Mouse (Mus musculus): ENCODE measurements around the gene Map10. TPM values are rescaled to one million over a fixed set of nuclear protein-coding genes. Genes with fewer than 3 reads are reported as not detected.

Map10 gene
- polyA plus RNA-seq, 1 experiment = not detected

DNA sequence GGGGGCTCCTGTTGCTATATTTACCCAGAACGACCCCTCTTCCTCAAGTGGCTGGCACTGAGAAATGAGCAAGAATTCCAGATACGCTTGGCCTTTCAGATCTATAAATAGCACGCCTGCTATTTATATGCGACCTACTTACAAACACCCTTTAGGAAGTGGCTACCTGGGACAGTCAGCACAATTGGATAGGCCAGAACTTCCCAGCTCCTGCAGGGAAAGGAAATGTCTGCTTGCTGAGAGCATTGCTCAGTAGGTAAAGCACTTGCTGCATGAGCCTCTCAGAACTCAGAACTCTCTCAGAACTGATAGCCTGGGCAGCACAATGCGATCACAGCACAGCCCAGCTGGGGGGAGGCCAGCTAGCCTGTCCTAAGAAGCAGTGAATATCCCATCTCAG is 3.4 kb upstream of the Map10 start:
- Histone ChIP-seq H3K79me2 (ENCODE audit: control insufficient read depth, insufficient read depth) (no peaks in the 10 kb centered on the region), H3K4me2 (ENCODE audit: low read depth) (no peak overlapping the region), H3K36me3 (ENCODE audit: control insufficient read depth, insufficient read depth) (no peaks in the 10 kb centered on the region), H3K4me3 (no peak overlapping the region), H3K27me3 (ENCODE audit: control insufficient read depth, insufficient read depth, insufficient read length) (no peaks in the 10 kb centered on the region), H3ac (ENCODE audit: control insufficient read depth, insufficient read length) (no peak overlapping the region)
- TF ChIP-seq POLR2AphosphoS2 (IDR thresholded peaks at IDR 0.05; ENCODE audit: insufficient read length, low read depth) (no peak), MAX (IDR thresholded peaks at IDR 0.05; ENCODE audit: low read depth) (no peak), TCF3 (IDR thresholded peaks at IDR 0.05; ENCODE audit: insufficient read length, low read depth) (no peak), REST (IDR thresholded peaks at IDR 0.05; ENCODE audit: insufficient read depth, insufficient read length) (no peak), MYOG (IDR thresholded peaks at IDR 0.05; ENCODE audit: control insufficient read depth in 1 of 3, insufficient read depth in 1 of 3, insufficient read length in 2 of 3, low read depth in 2 of 3) (no peak), POLR2A (IDR thresholded peaks at IDR 0.05; ENCODE audit: insufficient read length, low read depth) (no peak), CEBPB (IDR thresholded peaks at IDR 0.05; ENCODE audit: insufficient read depth, poor library complexity, severe bottlenecking) (no peak), MYOD1 (IDR thresholded peaks at IDR 0.05; ENCODE audit: control insufficient read depth in 1 of 3, insufficient read length in 2 of 3, low read depth in 2 of 3) (no peak), USF1 (IDR thresholded peaks at IDR 0.05; ENCODE audit: low read depth) (no peak), SRF (IDR thresholded peaks at IDR 0.05; ENCODE audit: control insufficient read depth, insufficient read length, low read depth) (no peak), TCF12 (IDR thresholded peaks at IDR 0.05; ENCODE audit: insufficient read depth, poor library complexity, severe bottlenecking) (no peak), E2F4 (IDR thresholded peaks at IDR 0.05; ENCODE audit: insufficient read depth) (no peak)

DNA sequence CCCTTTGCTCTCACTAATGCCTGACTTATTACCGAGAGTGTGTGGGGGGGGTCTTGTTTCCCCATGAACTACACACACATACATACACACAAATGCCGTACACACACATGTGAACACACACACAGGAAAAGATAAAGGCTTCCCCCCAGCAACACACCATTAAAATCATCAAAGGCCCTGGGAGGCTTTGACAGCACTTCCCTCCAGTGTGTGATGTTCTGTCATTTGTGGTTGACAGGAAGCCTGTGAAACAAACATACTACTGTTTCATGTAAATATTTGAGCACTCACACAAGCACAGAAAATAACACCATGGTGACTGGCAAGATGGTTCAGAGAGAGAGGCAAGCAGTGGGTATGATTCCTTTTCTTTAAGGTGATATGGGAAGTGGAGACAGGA is 2.4 kb upstream of the Map10 start:
- no peaks in the 10 kb centered on the region for H3K27me3 ChIP-seq (ENCODE audit: control insufficient read depth, insufficient read depth, insufficient read length)
- H3ac ChIP-seq (ENCODE audit: control insufficient read depth, insufficient read length) = no peak overlapping the region
- no peak overlapping the region for H3K4me2 ChIP-seq (ENCODE audit: low read depth)
- no peaks in the 10 kb centered on the region for H3K79me2 ChIP-seq (ENCODE audit: control insufficient read depth, insufficient read depth)
- TF ChIP-seq MAX (IDR thresholded peaks at IDR 0.05; ENCODE audit: low read depth) (no peak), POLR2A (IDR thresholded peaks at IDR 0.05; ENCODE audit: insufficient read length, low read depth) (no peak), CEBPB (IDR thresholded peaks at IDR 0.05; ENCODE audit: insufficient read depth, poor library complexity, severe bottlenecking) (no peak), MYOD1 (IDR thresholded peaks at IDR 0.05; ENCODE audit: control insufficient read depth in 1 of 3, insufficient read length in 2 of 3, low read depth in 2 of 3) (no peak), REST (IDR thresholded peaks at IDR 0.05; ENCODE audit: insufficient read depth, insufficient read length) (no peak), SRF (IDR thresholded peaks at IDR 0.05; ENCODE audit: control insufficient read depth, insufficient read length, low read depth) (no peak), E2F4 (IDR thresholded peaks at IDR 0.05; ENCODE audit: insufficient read depth) (no peak), USF1 (IDR thresholded peaks at IDR 0.05; ENCODE audit: low read depth) (no peak), TCF12 (IDR thresholded peaks at IDR 0.05; ENCODE audit: insufficient read depth, poor library complexity, severe bottlenecking) (no peak), TCF3 (IDR thresholded peaks at IDR 0.05; ENCODE audit: insufficient read length, low read depth) (no peak), POLR2AphosphoS2 (IDR thresholded peaks at IDR 0.05; ENCODE audit: insufficient read length, low read depth) (no peak), MYOG (IDR thresholded peaks at IDR 0.05; ENCODE audit: control insufficient read depth in 1 of 3, insufficient read depth in 1 of 3, insufficient read length in 2 of 3, low read depth in 2 of 3) (no peak)
- no peaks in the 10 kb centered on the region for H3K36me3 ChIP-seq (ENCODE audit: control insufficient read depth, insufficient read depth)
- H3K4me3 ChIP-seq = no peak overlapping the region

DNA sequence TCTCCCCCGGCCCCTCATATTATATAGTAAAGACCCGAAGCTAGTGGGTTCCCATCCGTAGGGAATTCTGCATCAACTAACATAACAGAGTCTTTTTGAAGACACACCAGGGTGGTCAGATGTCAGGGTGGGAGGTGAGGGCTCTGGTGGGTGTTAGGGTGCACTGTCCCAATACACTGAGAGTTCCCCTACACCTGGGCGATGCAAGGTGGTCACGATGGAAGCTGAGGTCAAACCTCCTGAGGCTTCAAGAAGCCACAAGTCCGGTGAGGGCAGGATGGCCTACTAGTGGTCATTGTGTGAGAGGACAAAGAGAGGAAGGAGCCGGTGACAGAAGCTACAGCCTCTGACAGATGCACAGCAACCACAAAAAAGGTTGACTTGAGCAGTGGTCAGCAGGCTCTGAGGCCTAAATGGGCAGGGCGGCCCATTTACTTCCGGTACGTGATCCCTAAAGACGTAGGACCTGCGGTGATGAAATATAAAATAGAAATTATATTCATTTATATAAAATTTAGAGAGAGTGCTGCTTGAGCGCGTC is 389 bp upstream of the Map10 start:
- H3K4me3 ChIP-seq = no peak overlapping the region
- no peaks in the 10 kb centered on the region for H3K79me2 ChIP-seq (ENCODE audit: control insufficient read depth, insufficient read depth)
- H3K36me3 ChIP-seq (ENCODE audit: control insufficient read depth, insufficient read depth) = no peaks in the 10 kb centered on the region
- H3K4me2 ChIP-seq (ENCODE audit: low read depth) = no peak overlapping the region
- no peaks in the 10 kb centered on the region for H3K27me3 ChIP-seq (ENCODE audit: control insufficient read depth, insufficient read depth, insufficient read length)
- H3ac ChIP-seq (ENCODE audit: control insufficient read depth, insufficient read length) = no peak overlapping the region
- TF ChIP-seq POLR2AphosphoS2 (IDR thresholded peaks at IDR 0.05; ENCODE audit: insufficient read length, low read depth) (no peak), SRF (IDR thresholded peaks at IDR 0.05; ENCODE audit: control insufficient read depth, insufficient read length, low read depth) (no peak)

DNA sequence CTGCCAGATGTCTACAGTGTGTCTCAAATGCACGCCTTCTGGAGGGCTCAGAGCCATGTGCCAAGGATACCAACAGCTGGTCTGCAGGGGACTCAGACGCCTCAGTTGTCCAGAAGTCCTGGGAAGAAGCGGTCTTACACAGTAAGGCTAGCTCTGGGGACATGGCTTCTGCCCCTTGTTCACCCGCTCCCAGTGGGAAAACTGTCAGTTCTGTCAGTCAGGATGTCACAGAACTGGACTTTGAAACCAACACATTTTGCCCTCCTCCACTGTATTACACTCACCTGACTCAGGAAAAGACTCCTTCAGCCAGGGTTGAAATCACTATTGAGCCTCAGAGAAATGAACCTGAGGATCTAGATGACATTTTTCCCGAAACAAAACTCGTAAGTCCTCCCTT is 802 bp downstream of the Map10 start:
- Histone ChIP-seq H3K27me3 (ENCODE audit: control insufficient read depth, insufficient read depth, insufficient read length) (no peaks in the 10 kb centered on the region), H3ac (ENCODE audit: control insufficient read depth, insufficient read length) (no peak overlapping the region), H3K4me3 (no peak overlapping the region)

DNA sequence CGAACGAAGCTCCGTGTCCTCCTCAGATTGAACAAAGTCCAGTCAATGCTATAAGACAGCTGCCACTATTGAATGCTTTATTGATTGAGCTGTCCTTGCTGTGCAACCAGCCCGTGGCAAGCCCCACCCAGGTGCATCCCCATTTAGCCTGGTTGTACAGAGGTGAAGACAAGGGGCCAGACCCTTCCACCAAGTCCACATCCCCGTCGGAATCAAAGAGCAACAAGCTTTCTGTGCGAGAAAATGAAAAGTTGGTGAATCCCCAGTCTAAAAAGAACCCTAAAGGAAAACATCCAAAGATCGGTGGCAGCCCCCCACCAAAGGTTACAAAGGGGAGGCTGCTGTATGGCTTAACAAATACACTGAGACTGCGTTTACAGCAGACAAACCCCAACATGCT is 1.3 kb downstream of the Map10 start:
- no peaks in the 10 kb centered on the region for H3K36me3 ChIP-seq (ENCODE audit: control insufficient read depth, insufficient read depth)
- no peaks in the 10 kb centered on the region for H3K79me2 ChIP-seq (ENCODE audit: control insufficient read depth, insufficient read depth)
- no peak overlapping the region for H3K4me3 ChIP-seq
- H3K4me2 ChIP-seq (ENCODE audit: low read depth) = no peak overlapping the region
- TF ChIP-seq MAX (IDR thresholded peaks at IDR 0.05; ENCODE audit: low read depth) = no peak
- H3K27me3 ChIP-seq (ENCODE audit: control insufficient read depth, insufficient read depth, insufficient read length) = no peaks in the 10 kb centered on the region
- H3ac ChIP-seq (ENCODE audit: control insufficient read depth, insufficient read length) = no peak overlapping the region

More for the DNA sequence above, 802 bp downstream of the Map10 start:
- H3K4me2 ChIP-seq (ENCODE audit: low read depth) = no peak overlapping the region
- H3K79me2 ChIP-seq (ENCODE audit: control insufficient read depth, insufficient read depth) = no peaks in the 10 kb centered on the region
- H3K36me3 ChIP-seq (ENCODE audit: control insufficient read depth, insufficient read depth) = no peaks in the 10 kb centered on the region
- no peak for TF ChIP-seq USF1 (IDR thresholded peaks at IDR 0.05; ENCODE audit: low read depth)
- TF ChIP-seq POLR2A (IDR thresholded peaks at IDR 0.05; ENCODE audit: insufficient read length, low read depth) = no peak
- TF ChIP-seq SRF (IDR thresholded peaks at IDR 0.05; ENCODE audit: control insufficient read depth, insufficient read length, low read depth) = no peak
- no peak for TF ChIP-seq E2F4 (IDR thresholded peaks at IDR 0.05; ENCODE audit: insufficient read depth)
- no peak for TF ChIP-seq CEBPB (IDR thresholded peaks at IDR 0.05; ENCODE audit: insufficient read depth, poor library complexity, severe bottlenecking)
- no peak for TF ChIP-seq MYOG (IDR thresholded peaks at IDR 0.05; ENCODE audit: control insufficient read depth in 1 of 3, insufficient read depth in 1 of 3, insufficient read length in 2 of 3, low read depth in 2 of 3)
- no peak for TF ChIP-seq POLR2AphosphoS2 (IDR thresholded peaks at IDR 0.05; ENCODE audit: insufficient read length, low read depth)
- no peak for TF ChIP-seq MAX (IDR thresholded peaks at IDR 0.05; ENCODE audit: low read depth)
- no peak for TF ChIP-seq TCF3 (IDR thresholded peaks at IDR 0.05; ENCODE audit: insufficient read length, low read depth)
- TF ChIP-seq TCF12 (IDR thresholded peaks at IDR 0.05; ENCODE audit: insufficient read depth, poor library complexity, severe bottlenecking) = no peak
- TF ChIP-seq REST (IDR thresholded peaks at IDR 0.05; ENCODE audit: insufficient read depth, insufficient read length) = no peak
- TF ChIP-seq MYOD1 (IDR thresholded peaks at IDR 0.05; ENCODE audit: control insufficient read depth in 1 of 3, insufficient read length in 2 of 3, low read depth in 2 of 3) = no peak

Data from myocyte (in vitro differentiated cells).